Mouse (Mus musculus) embryo, embryonic 10.5 days (tissue): Measurements from ENCODE around the gene Ppm1h.

Source experiments
- DNase-seq: peaks from one replicate; pipeline ENCODE4 v3.0.0-alpha.2; 2015; ENCODE audit warnings: low spot score

Ppm1h gene

GRCm38 (mm10) chr10:122744970-122745369 is 66.4 kb downstream of the Ppm1h start:
- DNase-seq: no peak

- no peak for DNase-seq
These were observed 67.6 kb downstream of the Ppm1h start for GRCm38 (mm10) chr10:122746211-122746610.

GRCm38 (mm10) chr10:122747151-122747925 is 68.8 kb downstream of the Ppm1h start:
- no peak for DNase-seq

GRCm38 (mm10) chr10:122748361-122748951 is 69.9 kb downstream of the Ppm1h start:
- no peak for DNase-seq

- no peak for DNase-seq
These were observed 70.5 kb downstream of the Ppm1h start for GRCm38 (mm10) chr10:122749071-122749470.

- no peak for DNase-seq
These were observed 71.3 kb downstream of the Ppm1h start for GRCm38 (mm10) chr10:122749876-122750275.

- DNase-seq: no peak
These were observed 74.7 kb downstream of the Ppm1h start for GRCm38 (mm10) chr10:122752950-122753923.

- DNase-seq: no peak
These were observed 75.4 kb downstream of the Ppm1h start for GRCm38 (mm10) chr10:122753924-122754307.

- no peak for DNase-seq
These were observed 76.4 kb downstream of the Ppm1h start for GRCm38 (mm10) chr10:122754967-122755366.

GRCm38 (mm10) chr10:122756879-122757530 is 78.4 kb downstream of the Ppm1h start:
- DNase-seq: no peak

- no peak for DNase-seq
These were observed 79.2 kb downstream of the Ppm1h start for GRCm38 (mm10) chr10:122757727-122758126.

GRCm38 (mm10) chr10:122758346-122758745 is 79.8 kb downstream of the Ppm1h start:
- DNase-seq: no peak

- DNase-seq: no peak
These were observed 81.2 kb downstream of the Ppm1h start for GRCm38 (mm10) chr10:122759729-122760128.

GRCm38 (mm10) chr10:122760469-122761307 is 82.1 kb downstream of the Ppm1h start:
- DNase-seq: no peak

- DNase-seq: no peak
These were observed 84.4 kb downstream of the Ppm1h start for GRCm38 (mm10) chr10:122762772-122763511.

GRCm38 (mm10) chr10:122763596-122763995 is 85.0 kb downstream of the Ppm1h start:
- no peak for DNase-seq

GRCm38 (mm10) chr10:122764653-122765052 is 86.1 kb downstream of the Ppm1h start:
- no peak for DNase-seq

- DNase-seq: peak; percentile 27
These were observed 87.0 kb downstream of the Ppm1h start for GRCm38 (mm10) chr10:122765521-122765920.

- no peak for DNase-seq
These were observed 87.4 kb downstream of the Ppm1h start for GRCm38 (mm10) chr10:122765992-122766391.

- no peak for DNase-seq
These were observed 89.8 kb downstream of the Ppm1h start for GRCm38 (mm10) chr10:122768204-122768892.
